Mouse (Mus musculus) lung, postnatal 0 days (tissue): ENCODE measurements at regions not wholly inside any gene's neighbourhood (a gene's known extent, or its start where the extent isn't known, plus 50 kb on each side); places are given as distances from the start of the nearest gene placed in this dataset.

Experiments used
- CTCF ChIP-seq: IDR thresholded peaks from 2 replicates; pipeline ENCODE4 v1.5.1; 2016; ENCODE audit warnings: antibody characterized with exemption, mild to moderate bottlenecking
- EP300 ChIP-seq: IDR thresholded peaks from 2 replicates; pipeline ENCODE4 v1.6.1; 2016; ENCODE audit warnings: antibody characterized with exemption, mild to moderate bottlenecking, control low read depth

DNA sequence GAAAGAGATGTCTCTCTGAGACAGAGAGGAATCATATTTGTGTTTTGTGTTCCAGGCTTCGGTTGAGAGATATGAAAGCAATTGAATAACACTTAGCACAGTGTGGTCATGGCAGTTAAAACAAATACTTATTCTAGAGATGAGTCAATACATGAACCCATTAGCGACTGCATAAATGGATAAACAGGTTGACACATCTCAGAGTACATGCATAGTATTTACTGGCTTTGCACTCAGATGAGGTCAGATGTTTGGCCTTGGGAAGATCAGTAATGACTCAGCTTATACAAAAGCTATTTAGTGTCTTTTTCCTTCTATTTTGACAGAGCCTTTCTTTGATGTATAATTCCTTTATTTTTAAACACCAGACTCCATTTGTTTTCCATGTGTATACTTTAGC is 579.5 kb downstream of the Zfp619 start:
- no peak for TF ChIP-seq EP300
- TF ChIP-seq CTCF: no peak
